Mouse (Mus musculus): ENCODE data around the gene Sparcl1. TPM values are rescaled to one million over a fixed set of nuclear protein-coding genes. Genes with fewer than 3 reads are reported as not detected.

Sparcl1 gene
- total RNA-seq, 1 experiment = 0.13 TPM

DNA sequence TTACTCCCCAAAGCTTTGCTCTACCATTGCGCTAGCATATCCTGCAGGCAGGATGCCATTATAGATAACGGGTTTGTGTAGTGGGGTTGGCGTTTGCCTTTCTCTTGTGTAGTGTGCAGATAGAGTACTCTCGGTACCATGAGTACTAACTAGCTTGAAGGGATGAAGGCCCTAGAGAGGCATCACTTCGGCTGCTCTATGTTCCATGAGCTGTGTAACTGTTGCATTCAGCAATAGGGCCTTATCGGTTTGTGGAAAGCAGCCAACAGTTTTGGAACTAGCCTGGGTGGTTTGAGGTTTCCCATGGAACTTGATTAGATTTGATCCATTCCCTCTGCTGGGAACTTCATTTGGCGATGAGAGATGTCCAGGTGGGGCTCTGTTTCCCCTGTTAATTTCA lies 44.2 kb upstream of the Sparcl1 start:
- Histone ChIP-seq H3K4me1 (ENCODE audit: control insufficient read depth in 2 of 2, insufficient read depth in 2 of 2, low read length in 2 of 2, poor library complexity in 1 of 2) (no peaks in the 10 kb centered on the region), H3K4me3 (ENCODE audit: insufficient read depth in 1 of 2, low read depth in 1 of 2, low read length in 2 of 2, poor library complexity in 1 of 2, severe bottlenecking in 1 of 2) (no peak overlapping the region), H3K36me3 (ENCODE audit: control insufficient read depth, insufficient read depth, low read length, poor library complexity, severe bottlenecking) (no peaks in the 10 kb centered on the region), H3K9ac (ENCODE audit: insufficient read depth, low read depth, low read length, poor library complexity, severe bottlenecking) (no peak overlapping the region), H3K27ac (ENCODE audit: insufficient read depth, low read depth, low read length, poor library complexity, severe bottlenecking) (no peak overlapping the region), H3K9me3 (ENCODE audit: control insufficient read depth, insufficient read depth, low read depth, low read length) (no peaks in the 10 kb centered on the region)
- no peak for DNase-seq (ENCODE audit: low read depth, low spot score)
- TF ChIP-seq ZNF384 (IDR thresholded peaks at IDR 0.05; ENCODE audit: low read depth, low read length) (no peak), HCFC1 (IDR thresholded peaks at IDR 0.05; ENCODE audit: borderline replicate concordance, insufficient read depth, low read length) (no peak), CHD2 (IDR thresholded peaks at IDR 0.05; ENCODE audit: low read depth, low read length) (no peak), ZC3H11A (IDR thresholded peaks at IDR 0.05; ENCODE audit: borderline replicate concordance, low read depth, low read length) (no peak)
- in situ Hi-C loops (cut with MboI; ENCODE audit: low sequenced_read_pairs in 2 of 2, unreplicated experiment in 2 of 2) = no loop called here

DNA sequence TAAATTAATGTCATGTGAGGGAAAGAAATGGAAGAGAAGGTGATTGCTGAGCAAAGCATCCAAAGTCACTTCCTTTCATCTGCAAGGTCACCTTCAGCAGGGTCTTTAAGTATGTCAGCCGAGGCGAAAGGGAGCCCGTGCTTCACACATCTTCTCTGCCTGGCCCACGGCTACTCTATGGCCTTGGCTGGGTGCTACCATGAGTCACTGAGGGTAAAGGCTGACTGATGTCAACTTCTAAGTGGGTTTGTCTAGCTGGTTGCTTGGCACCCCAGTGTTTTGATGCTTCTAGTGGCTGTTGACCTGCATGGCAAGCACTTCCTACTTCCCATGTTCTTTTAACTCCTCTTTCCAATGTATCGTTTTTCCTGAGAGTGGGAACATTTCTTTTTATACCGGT lies 36.7 kb upstream of the Sparcl1 start:
- H3K36me3 ChIP-seq (ENCODE audit: control insufficient read depth, insufficient read depth, low read length, poor library complexity, severe bottlenecking) = no peaks in the 10 kb centered on the region
- H3K9ac ChIP-seq (ENCODE audit: insufficient read depth, low read depth, low read length, poor library complexity, severe bottlenecking) = no peak overlapping the region
- H3K27ac ChIP-seq (ENCODE audit: insufficient read depth, low read depth, low read length, poor library complexity, severe bottlenecking) = no peak overlapping the region
- in situ Hi-C loops (cut with MboI; ENCODE audit: low sequenced_read_pairs in 2 of 2, unreplicated experiment in 2 of 2) = no loop called here
- H3K4me3 ChIP-seq (ENCODE audit: insufficient read depth in 1 of 2, low read depth in 1 of 2, low read length in 2 of 2, poor library complexity in 1 of 2, severe bottlenecking in 1 of 2) = no peak overlapping the region
- no peaks in the 10 kb centered on the region for H3K4me1 ChIP-seq (ENCODE audit: control insufficient read depth in 2 of 2, insufficient read depth in 2 of 2, low read length in 2 of 2, poor library complexity in 1 of 2)
- no peaks in the 10 kb centered on the region for H3K9me3 ChIP-seq (ENCODE audit: control insufficient read depth, insufficient read depth, low read depth, low read length)
- TF ChIP-seq CHD2 (IDR thresholded peaks at IDR 0.05; ENCODE audit: low read depth, low read length) (no peak), HCFC1 (IDR thresholded peaks at IDR 0.05; ENCODE audit: borderline replicate concordance, insufficient read depth, low read length) (no peak), ZC3H11A (IDR thresholded peaks at IDR 0.05; ENCODE audit: borderline replicate concordance, low read depth, low read length) (no peak), MAFK (IDR thresholded peaks at IDR 0.05; ENCODE audit: insufficient read depth, low read depth, low read length) (no peak), ZNF384 (IDR thresholded peaks at IDR 0.05; ENCODE audit: low read depth, low read length) (no peak)
- no peak for DNase-seq (ENCODE audit: low read depth, low spot score)

DNA sequence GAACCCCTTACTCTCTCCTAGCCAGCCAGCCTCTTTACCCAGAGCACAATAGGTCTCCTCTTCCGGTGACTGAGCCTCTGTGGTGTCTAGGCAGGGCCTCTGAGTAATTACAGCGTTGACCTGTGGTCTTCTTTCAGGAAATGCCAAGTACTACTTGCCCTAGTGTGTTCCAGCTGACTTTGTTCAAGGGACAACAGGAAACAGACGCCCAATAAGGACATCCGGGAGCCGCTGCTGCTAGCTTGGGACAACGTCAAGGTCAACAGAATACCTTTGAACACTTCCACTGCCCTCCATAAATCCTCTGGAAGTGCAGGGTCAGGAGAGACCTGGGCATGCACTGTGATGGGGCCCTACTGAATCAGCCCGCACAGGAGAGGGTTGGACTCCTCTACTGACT lies 35.8 kb upstream of the Sparcl1 start:
- TF ChIP-seq HCFC1 (IDR thresholded peaks at IDR 0.05; ENCODE audit: borderline replicate concordance, insufficient read depth, low read length) (no peak), CHD2 (IDR thresholded peaks at IDR 0.05; ENCODE audit: low read depth, low read length) (no peak), ZC3H11A (IDR thresholded peaks at IDR 0.05; ENCODE audit: borderline replicate concordance, low read depth, low read length) (no peak), MAFK (IDR thresholded peaks at IDR 0.05; ENCODE audit: insufficient read depth, low read depth, low read length) (no peak), ZNF384 (IDR thresholded peaks at IDR 0.05; ENCODE audit: low read depth, low read length) (no peak)
- no peak overlapping the region for H3K9ac ChIP-seq (ENCODE audit: insufficient read depth, low read depth, low read length, poor library complexity, severe bottlenecking)
- H3K36me3 ChIP-seq (ENCODE audit: control insufficient read depth, insufficient read depth, low read length, poor library complexity, severe bottlenecking) = no peaks in the 10 kb centered on the region
- no peak for DNase-seq (ENCODE audit: low read depth, low spot score)
- H3K27ac ChIP-seq (ENCODE audit: insufficient read depth, low read depth, low read length, poor library complexity, severe bottlenecking) = no peak overlapping the region
- in situ Hi-C loops (cut with MboI; ENCODE audit: low sequenced_read_pairs in 2 of 2, unreplicated experiment in 2 of 2) = no loop called here
- H3K4me1 ChIP-seq (ENCODE audit: control insufficient read depth in 2 of 2, insufficient read depth in 2 of 2, low read length in 2 of 2, poor library complexity in 1 of 2) = no peaks in the 10 kb centered on the region
- H3K4me3 ChIP-seq (ENCODE audit: insufficient read depth in 1 of 2, low read depth in 1 of 2, low read length in 2 of 2, poor library complexity in 1 of 2, severe bottlenecking in 1 of 2) = no peak overlapping the region
- H3K9me3 ChIP-seq (ENCODE audit: control insufficient read depth, insufficient read depth, low read depth, low read length) = no peaks in the 10 kb centered on the region

DNA sequence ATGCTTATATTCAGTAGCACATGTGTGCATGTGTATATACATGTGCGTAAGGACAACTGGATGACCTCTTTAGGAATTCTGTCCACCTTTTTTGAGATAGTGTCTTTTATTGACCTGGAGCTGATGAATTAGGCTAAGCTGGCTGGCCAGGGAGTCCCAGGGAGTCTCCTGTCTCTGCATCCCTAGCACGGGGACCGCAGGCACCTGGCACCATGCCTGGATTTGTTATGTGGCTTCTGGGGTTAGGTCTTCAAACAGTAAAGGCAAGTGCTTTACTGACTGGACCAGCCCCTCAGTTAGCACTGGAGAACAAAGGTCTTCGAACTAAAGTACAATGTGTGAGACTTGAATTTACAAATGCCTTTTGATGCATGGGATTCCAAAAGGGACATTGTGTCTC lies 30.5 kb upstream of the Sparcl1 start:
- H3K9me3 ChIP-seq (ENCODE audit: control insufficient read depth, insufficient read depth, low read depth, low read length) = no peaks in the 10 kb centered on the region
- H3K36me3 ChIP-seq (ENCODE audit: control insufficient read depth, insufficient read depth, low read length, poor library complexity, severe bottlenecking) = no peaks in the 10 kb centered on the region
- in situ Hi-C loops (cut with MboI; ENCODE audit: low sequenced_read_pairs in 2 of 2, unreplicated experiment in 2 of 2) = no loop called here
- H3K9ac ChIP-seq (ENCODE audit: insufficient read depth, low read depth, low read length, poor library complexity, severe bottlenecking) = no peak overlapping the region
- H3K4me1 ChIP-seq (ENCODE audit: control insufficient read depth in 2 of 2, insufficient read depth in 2 of 2, low read length in 2 of 2, poor library complexity in 1 of 2) = no peaks in the 10 kb centered on the region
- H3K4me3 ChIP-seq (ENCODE audit: insufficient read depth in 1 of 2, low read depth in 1 of 2, low read length in 2 of 2, poor library complexity in 1 of 2, severe bottlenecking in 1 of 2) = no peak overlapping the region
- no peak for DNase-seq (ENCODE audit: low read depth, low spot score)
- H3K27ac ChIP-seq (ENCODE audit: insufficient read depth, low read depth, low read length, poor library complexity, severe bottlenecking) = no peak overlapping the region
- TF ChIP-seq CHD2 (IDR thresholded peaks at IDR 0.05; ENCODE audit: low read depth, low read length) (no peak), MAFK (IDR thresholded peaks at IDR 0.05; ENCODE audit: insufficient read depth, low read depth, low read length) (no peak), ZC3H11A (IDR thresholded peaks at IDR 0.05; ENCODE audit: borderline replicate concordance, low read depth, low read length) (no peak), HCFC1 (IDR thresholded peaks at IDR 0.05; ENCODE audit: borderline replicate concordance, insufficient read depth, low read length) (no peak), ZNF384 (IDR thresholded peaks at IDR 0.05; ENCODE audit: low read depth, low read length) (no peak)

DNA sequence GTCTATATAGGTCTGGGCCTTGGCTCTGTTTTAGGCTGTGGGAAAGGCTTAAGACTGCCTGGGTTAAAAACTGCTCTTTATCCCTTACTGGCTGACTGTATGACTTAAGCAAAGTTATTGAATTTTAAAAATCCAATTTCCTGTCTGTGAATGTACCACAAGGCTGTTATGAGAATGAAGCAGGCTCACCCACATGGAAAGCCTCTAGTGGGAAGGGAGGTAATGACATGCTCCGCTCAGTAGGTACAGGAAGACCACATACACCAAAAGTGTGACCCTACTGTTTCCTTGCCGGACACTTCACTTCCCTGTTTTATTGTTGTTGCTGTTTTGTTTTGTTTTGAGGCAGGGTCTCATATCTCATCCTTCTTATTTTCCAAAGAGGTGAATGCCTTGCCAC lies 27.5 kb upstream of the Sparcl1 start:
- no peak for TF ChIP-seq CHD2 (IDR thresholded peaks at IDR 0.05; ENCODE audit: low read depth, low read length)
- no peak for TF ChIP-seq MAFK (IDR thresholded peaks at IDR 0.05; ENCODE audit: insufficient read depth, low read depth, low read length)
- no peak for TF ChIP-seq ZNF384 (IDR thresholded peaks at IDR 0.05; ENCODE audit: low read depth, low read length)
- no peak for TF ChIP-seq HCFC1 (IDR thresholded peaks at IDR 0.05; ENCODE audit: borderline replicate concordance, insufficient read depth, low read length)
- no peak for TF ChIP-seq ZC3H11A (IDR thresholded peaks at IDR 0.05; ENCODE audit: borderline replicate concordance, low read depth, low read length)
- Histone ChIP-seq H3K27ac (ENCODE audit: insufficient read depth, low read depth, low read length, poor library complexity, severe bottlenecking) (no peak overlapping the region), H3K9ac (ENCODE audit: insufficient read depth, low read depth, low read length, poor library complexity, severe bottlenecking) (no peak overlapping the region), H3K4me1 (ENCODE audit: control insufficient read depth in 2 of 2, insufficient read depth in 2 of 2, low read length in 2 of 2, poor library complexity in 1 of 2) (no peaks in the 10 kb centered on the region), H3K36me3 (ENCODE audit: control insufficient read depth, insufficient read depth, low read length, poor library complexity, severe bottlenecking) (no peaks in the 10 kb centered on the region), H3K9me3 (ENCODE audit: control insufficient read depth, insufficient read depth, low read depth, low read length) (no peaks in the 10 kb centered on the region), H3K4me3 (ENCODE audit: insufficient read depth in 1 of 2, low read depth in 1 of 2, low read length in 2 of 2, poor library complexity in 1 of 2, severe bottlenecking in 1 of 2) (no peak overlapping the region)
- no peak for DNase-seq (ENCODE audit: low read depth, low spot score)
- in situ Hi-C loops (cut with MboI; ENCODE audit: low sequenced_read_pairs in 2 of 2, unreplicated experiment in 2 of 2) = no loop called here
